Mouse (Mus musculus): ENCODE results near the gene Ptprh.

The Ptprh gene

DNA sequence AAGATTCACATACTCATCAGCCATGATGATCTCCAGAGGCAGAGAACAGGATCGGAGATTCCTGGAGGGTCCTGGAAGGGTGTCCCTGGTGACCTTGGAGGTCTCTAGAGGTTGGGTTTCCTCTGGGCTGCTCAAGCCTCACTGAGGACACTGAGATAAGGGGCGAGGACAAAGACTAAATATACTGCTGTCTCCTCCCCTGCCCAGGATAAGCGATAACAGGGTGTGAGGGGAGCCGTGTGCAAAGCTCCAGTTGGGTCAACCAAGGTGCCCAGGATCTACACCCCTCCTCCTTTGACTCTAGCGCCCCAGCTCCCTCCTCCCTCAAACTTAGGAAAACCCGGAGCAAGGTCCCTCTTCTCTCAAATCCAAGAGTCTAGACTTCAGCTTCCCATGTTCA lies 81.5 kb downstream of the Ptprh start:
- DNase-seq: no peak

DNA sequence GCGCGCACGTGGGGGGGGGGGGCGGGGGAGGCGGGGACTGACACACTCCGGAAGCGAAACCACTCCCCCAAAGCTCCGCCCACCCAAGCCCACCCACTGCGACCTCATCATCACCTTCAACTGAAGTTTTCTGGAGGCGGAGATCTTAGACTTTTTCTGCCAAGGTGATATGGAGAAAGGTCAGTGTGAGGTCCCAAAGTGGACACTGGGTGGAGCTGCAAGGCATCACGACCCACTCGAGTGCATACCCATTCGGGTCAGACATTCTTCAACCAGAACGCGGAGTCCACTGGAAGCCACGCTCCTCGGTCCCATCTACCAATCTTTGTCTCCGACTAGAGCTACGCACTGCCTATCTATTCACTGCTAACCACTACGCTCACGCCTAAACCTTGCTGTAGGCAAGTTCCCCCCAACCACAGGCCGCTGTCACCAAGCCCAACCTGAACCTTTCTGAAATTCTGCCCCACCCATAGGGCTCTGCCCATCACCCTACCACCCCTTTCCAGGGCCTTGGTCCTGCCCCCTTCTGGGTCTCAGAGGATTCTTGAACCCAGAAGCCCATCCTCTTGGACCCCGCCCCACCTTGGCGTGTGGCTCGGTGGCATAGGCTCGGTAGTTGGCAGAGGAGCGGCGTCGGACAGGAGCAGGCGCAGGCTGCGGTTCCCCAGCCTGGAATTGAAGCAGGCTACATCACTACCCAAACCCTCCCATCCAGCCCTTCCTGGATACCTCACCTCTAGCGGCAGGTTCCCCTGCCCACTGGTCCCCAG lies 82.4 kb downstream of the Ptprh start:
- DNase-seq: no peak

DNA sequence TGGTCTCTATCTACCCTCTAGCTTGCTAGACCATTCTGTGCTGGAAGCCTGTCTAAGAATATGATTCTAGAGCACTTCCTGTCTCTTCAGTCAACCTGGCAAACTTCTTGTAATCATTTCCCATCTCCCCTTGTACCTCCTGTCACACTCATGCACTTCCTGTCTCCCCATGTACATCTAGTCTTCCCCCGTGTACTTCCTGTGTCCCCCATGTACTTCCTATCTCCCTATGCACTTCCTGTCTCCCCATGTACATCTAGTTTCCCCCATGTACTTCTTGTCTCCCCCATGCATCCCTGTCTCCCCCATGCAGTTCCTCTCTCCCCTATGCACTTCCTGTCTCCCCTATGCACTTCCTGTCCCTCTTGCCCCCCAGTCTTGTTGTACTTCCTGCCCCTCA lies 85.4 kb downstream of the Ptprh start:
- DNase-seq: no peak

DNA sequence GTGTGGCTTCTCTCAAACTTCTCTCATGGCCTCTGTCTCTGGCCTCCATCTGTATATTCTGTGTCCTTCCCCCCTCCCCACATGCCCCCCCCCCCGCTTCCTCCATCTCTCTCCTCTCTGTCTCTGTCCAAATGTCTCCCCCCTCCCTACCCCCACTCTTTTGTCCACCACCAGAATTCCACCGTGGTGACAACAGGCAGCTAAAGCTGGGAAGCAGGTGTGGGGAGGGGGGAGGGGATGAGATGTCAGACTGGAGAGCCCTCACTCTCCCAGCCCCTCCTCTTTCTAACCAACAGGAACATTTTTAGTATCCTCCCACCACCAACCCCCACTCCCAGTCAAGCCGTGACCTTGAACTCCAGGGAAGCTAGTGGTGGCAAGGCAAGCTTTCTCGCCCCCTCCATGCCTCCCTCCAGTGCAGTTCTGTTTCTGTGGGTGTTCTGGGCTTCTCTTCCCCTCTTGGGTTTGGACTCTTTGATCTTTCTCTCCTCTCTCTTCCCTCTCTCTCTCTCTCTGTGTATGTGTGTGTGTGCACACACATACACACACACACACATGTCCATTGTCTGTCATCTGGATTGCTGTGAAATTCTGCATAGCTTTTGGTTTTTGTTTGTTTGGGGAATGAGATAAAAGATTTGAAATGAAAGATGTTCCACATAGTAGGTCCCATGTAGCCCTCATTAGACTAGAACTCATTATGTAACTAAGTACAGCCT lies 87.3 kb downstream of the Ptprh start, which contains the start of gene Tnnt1:
Gene Tnnt1, minus strand, starts transcription at position 51 of the 719 bp plus-strand sequence.
- DNase-seq: no peak

DNA sequence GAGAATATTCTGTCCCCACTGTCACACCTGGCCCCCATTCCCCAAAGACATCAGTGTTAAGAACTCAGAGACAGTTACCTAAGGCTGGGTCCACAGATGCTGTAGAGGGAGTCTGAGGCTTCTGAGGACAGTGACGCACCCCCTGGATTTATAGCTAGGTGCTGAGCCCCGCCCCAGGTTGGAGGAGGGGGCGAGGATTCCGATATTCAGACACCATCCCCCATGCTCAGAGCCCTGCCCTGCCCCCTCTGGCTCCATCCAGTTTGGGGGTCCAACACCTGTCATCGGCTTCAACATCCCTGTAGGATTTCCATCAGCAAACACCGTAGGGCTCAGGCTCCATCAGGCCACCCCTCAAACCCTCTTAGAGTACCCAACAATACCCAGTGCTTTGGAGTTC lies 88.0 kb downstream of the Ptprh start:
- DNase-seq: no peak

DNA sequence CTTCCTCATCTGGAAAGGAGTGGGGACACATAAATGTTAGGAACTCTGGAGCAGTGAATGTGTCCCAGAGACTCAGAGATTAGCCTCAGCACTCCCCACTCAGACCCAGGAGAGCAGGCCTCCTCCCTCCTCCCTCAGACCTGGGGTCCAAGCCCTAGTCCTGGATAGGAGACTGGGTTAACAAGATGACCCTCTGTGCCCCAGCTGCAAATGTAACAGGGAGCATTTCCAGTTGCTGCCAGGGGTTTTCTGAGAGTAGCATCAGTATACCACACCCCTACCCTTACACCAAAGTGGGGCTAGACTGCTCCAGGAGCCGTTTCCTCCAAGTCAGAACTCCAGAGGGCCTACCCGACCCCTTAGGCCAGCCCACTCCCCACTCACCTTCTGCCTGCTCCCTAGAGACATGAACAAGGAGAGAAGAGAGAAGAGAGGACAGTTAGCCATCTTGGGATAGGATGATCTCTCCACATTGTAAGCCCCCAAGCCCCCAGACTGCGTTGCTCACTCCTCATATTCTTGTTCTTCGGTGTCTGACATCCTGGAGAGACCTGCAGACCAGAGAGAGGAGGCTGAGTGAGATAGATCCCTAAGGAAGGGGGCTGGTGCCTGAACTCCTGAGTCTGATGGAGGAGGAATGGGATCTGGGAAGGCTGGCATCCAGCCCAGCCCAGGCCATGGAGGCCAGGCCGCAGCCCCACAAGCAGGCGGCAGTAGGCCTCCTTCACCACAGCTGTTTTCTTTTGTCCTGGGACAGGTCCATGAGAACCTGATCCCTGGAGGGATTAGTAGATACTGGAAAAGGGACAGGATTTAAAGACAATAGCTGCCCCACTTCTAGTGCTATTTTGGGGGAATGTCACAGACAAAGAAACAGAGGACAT lies 89.8 kb downstream of the Ptprh start:
- DNase-seq: no peak

DNA sequence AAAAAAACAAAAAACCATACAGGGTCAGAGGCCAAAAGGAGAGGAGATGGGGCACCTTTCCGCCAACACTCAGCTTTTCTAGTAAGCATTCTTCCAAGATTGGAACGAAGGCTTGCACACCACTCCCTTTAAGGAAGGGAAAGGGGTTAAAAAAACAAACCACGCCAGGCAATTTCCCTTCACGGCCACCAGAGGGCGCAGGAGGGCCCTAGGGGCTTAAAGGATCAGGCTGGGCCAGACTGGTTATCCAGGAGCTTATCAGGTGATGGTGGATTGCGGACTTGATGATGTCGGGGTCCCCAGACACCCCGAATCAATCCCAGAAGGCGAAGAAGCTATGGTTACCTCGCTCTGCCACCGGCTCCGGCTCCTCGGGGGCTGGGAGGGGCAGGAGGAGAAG lies 90.6 kb downstream of the Ptprh start:
- no peak for DNase-seq

DNA sequence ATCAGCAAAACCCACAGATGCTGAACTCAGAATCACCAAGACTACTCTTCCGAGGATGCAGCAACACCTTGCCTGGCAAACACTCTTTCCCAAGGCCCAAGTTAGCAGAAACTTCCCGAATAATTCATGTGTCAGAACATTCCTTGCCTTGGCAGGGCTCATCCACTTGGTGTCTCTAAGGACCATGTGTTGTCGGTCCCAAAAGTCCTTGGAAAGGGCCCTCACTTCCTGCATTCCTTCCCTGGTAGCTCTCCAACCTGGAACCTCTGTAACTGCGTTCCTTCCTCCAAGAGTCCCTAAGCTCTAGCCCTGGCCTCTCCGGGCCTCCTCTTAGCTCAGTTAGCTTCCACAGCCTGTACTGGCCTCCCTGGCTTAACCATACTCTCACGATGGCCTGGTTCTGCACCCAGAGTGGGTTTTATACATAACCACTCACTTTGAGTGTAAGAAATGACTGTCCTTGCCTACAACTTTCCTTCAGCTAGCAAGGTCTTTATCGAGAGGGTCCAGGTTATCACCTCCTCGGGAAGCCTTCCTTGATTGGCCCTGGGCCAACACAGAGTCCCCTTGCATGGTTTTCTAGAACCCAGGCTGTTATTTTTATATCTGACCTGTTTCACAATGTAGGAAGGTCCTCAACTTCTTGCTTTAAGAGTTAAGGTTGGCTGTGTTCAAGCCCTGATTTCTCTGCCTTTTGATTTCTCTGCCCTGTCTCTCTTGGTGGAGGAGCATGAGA lies 92.2 kb downstream of the Ptprh start:
- DNase-seq: no peak

DNA sequence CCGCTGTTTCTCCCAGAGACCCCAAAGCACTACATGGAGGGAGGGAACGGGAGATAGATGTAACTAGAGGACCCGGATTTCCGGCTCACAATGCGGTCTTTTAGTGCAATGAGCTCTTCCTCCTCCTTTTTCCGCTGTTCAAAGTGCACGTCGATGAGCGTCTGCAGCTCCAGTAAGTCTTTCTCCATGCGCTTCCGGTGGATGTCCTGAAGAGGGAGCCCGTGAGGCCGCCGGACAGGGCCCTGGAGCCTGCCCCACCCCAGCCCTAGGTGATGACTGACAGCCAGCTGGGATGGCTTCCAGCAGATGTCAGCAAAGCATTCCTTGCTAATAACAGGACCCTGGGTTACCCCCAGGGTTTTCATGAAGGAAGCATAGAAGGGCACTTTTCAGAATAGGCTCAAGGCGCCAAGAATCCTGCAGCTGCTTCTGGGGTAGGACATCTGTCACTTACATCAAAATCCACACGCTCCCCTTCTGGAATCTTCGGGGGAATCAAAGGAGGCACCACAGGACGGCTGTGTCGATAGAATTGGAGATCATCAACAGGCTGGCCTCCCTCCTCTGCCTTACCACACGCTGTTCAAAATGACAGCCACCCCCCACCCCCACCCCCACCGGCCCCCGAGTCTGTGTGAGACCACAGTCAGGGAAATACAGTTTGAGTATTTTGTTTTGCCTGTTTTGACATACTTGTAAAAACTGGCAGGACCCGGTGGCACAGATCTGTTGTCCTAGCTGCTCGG lies 93.8 kb downstream of the Ptprh start:
- DNase-seq: peak; percentile 42

DNA sequence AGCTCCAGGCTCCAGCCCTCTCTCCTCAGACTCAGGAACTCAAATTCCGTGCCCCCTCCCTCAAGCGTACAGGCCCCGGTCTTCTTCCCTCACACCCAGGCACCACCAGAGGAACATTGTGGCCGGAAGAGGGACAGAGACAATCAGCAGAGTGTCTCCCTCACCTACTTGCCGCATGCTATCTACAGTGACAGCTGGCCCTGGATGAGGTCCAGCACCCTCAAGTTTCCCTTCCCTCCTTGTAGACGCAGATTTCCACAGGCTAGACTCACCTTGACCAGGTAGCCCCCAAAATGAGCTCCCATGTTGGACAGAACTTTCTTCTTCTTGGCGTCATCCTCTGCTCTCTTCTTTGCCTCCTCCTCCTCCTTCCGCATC lies 95.1 kb downstream of the Ptprh start:
- no peak for DNase-seq

DNA sequence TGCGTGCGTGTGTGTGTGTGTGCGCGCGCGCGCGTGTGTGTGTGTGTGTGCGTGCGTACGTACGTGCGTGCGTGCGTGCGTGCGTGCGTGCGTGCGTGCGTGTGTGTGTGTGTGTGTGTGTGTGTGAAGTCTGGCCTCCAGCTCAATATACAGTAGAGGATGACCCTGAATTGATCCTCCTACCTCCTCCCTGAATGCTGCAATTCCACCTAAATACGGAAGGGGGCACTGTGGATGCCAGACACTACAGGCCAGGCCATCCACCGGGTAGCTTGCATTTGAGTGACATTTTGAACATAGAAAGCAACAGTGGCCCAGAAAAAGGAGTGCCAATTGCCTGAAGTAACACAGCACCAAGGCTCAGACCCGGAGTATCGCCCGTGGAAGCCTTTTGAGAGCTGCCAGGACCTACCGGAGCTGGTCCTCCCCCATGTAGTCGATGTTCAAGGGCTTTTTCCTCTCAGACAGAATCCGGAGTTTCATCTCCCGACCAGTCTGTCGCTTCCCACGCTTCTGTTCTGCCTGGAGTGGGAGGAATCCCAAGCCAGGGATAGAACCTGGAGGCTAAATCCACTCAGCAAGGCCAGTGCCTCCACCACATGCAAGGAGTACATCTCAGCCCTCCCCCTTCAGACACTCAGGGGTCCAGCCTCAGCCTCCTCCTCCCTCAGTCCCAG lies 95.6 kb downstream of the Ptprh start:
- DNase-seq: no peak

DNA sequence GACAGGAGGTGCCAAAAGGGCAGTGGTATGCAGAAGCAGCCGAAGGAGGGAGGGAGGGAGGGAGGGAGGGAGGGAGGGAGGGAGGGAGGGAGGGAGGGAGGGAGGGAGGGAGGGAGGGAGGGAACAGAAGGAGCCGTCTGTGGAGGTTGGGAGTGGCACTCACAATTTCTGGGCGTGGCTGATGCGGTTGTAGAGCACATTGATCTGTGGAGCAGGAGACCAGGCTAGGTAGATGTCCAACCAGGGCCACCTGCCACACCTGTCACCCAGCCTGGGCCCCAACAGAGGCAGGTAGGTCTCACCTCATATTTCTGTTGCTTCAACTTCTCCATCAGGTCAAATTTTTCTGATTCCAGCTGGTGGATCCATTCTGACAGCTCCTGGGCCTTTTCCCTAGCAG lies 96.6 kb downstream of the Ptprh start:
- no peak for DNase-seq

DNA sequence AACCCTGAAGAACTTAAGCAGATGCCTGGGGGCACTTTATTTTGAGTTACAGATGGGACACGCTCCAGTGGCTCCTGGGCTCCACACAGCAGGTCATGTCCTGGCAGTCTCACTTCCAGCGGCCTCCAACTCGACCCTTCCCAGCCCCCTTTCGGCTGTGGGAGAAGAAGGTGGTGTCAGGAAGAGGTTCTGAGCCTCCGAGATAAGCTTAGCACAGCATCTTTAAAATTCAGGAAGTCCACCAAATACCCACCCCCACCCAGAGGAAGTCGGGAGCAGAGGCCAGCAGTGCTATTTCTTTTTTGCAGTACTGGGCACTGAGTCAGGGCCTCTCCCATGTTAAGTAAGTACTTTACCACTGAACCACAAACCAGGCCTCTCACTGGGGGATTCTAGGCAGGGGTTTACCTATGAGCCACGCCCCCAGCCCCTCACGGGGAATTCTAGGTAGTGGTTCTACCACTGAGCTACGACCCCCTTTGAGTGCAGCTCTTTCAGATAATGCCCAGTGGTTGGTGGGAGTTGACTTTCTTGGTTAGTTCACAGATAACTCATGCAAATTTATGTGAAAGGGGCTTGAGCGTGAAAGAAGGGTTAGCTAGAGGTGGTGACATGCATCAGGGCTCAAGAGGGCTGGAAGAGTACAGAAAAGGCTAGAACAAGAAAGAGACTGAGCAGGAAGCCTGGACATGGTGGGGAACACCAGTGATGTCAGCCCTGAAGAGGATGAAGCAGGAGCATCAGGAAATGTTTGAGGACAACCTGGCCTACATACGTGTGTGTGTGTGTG lies 99.0 kb downstream of the Ptprh start:
- no peak for DNase-seq

DNA sequence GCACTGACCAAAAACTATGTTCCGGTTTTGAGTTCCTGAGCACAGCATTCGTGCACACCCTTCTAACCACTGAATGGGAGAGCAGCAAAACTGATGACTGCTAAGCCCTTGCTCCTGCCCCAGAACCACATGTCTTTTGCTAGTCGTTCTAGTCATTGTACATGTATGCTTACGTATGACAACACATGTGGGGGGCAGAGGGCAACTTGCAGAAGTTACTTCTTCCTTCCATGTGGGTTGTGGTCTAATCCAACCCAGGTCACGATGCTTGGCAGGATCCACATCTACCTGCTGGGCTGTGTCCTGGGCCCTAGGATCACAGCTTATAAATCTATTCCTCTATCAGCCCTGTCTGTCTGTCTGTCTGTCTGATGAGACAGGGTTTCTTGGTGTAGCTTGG lies 100.0 kb downstream of the Ptprh start:
- no peak for DNase-seq

DNA sequence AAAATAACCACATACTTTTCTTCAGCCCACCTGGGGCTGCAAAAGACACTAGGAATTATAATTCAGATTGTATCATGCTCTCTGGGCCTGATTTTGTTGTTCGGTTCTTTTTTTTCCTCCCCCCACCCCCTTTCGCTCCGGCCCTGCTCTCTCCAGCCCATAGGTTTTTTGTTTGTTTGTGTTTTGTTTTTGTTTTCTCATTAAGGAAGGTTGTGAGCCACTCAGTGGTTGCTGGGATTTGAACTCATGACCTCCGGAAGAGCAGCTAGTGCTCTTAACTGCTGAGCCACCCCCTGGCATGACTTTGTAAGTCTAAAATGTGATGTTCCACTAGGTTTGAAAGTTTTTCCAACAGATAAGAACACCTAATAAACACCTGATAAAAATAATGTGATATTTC lies 100.7 kb downstream of the Ptprh start:
- no peak for DNase-seq

DNA sequence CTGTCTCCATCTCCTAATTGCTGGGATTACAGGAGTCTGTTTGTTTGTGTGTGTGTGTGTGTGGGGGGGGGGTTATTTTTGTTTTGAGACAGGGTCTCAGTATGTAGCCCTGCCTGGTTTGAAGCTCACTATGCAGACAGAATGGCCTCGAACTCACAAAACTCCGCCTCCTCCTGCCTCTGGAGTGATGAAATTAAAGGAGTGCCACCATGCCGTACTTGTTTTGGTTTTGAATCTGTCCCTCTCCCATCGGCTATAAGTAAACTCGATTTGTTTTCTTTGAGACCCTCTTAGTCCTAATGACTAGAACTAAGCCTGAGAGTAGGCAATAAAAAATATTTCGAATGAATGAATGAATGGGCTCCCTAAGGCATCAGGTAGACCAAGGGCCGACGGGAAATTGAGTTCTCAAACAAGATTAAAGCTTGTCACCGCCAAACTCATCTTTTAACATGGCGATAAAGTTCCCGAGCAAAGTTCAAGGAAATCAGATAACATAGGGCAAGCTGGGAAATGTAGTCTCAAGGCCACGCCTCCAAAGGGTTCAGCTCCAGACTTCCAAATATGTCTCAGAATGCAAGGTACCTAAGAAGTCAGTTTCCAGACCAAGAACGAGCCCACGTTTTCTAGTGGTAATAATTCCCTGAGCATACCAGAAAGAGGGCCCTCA lies 101.3 kb downstream of the Ptprh start:
- no peak for DNase-seq

DNA sequence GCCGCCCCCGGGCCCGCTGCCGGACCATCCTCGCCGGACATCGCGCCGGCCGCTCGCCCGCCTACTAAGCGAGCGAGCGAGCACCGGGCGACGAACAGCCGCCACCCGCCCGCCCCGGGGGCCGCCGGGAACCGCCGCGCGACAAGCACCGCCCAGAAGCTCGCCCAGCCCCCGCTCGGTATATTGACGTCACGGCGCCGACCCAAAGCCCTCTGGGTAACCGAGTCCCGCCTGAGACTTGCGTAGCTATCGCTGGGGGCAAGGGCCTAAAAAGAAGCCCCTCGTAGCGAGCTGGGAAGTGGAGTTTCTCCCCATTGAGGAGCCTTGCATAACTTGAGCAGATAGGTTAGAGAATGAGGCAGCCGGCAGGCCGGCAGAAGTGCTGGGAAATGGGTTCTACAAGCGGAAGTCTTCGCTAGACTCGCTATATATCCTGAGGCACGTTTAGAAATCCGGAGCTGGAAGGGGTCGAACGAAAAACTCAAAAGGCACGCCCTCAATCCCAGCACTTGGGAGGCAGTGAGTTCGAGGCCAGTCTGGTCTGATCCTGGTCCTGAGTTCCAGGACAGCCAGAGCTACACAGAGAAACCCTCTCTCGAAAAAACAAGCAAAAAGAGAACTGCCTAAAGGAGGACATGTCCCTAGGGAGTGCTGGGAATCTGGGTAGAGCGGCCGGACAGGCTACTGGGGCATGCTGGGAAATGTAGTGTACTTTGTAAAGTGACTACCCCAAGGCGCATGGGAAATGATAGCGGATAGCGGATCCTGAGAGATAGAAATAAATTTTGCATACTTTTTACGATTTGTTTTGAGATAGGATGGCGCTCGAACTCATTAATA lies 102.1 kb downstream of the Ptprh start, which contains the start of gene Ppp1r12c:
Gene Ppp1r12c, minus strand, starts transcription at position 123 of the 840 bp plus-strand sequence.
- peak; percentile 97 for DNase-seq

DNA sequence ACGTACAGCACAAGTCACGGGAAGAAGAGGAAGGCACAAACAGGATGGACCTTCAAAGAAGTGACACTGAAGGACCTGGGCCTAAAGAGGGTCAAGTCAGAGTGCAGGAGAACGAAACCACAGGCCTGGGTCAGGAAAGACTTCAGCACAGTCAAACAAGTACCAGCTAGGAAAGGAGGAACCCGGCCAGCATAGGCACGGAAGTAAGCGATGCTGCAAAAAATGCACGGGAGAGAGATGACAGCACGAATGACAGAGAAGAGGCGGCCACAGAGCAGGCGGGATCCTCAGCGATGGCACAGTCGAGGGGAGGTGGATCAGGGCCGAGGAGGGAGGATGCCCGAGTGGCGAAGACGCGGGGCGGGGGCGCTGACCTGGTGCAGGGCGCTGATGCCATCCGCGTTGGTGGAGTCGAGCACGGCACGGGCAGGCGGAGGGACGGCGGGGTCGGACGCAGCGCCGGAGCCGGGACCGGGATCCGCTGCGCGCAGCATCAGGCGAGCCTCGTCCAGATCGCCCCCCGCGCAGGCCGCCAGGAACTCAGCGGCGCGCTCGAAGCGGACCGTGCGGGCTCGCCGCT lies 102.9 kb downstream of the Ptprh start:
- DNase-seq: peak; percentile 60

DNA sequence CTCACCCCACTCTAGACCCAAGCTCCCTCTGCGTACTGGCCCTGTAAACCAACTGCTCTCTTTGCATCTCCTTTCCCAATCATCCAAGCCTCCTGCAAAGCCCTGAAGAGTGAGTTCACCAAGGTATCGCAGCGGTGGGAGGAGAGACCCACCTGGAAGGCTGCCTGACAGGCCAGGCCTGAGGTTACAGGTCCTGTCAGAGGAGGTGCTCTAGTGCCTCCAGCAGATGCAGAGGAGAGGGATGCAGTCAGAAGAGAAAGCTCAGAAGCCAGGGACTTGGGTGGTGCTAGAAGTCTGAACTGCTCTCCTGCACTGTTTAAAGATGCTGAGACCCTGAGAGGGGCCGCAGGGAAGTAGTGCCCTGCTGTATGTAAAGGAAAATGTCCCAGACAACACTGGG lies 104.8 kb downstream of the Ptprh start:
- DNase-seq: no peak

All from right cerebral cortex, postnatal 14 days (tissue).